Mouse (Mus musculus) neural tube, embryonic 11.5 days (tissue): ENCODE measurements around the gene Rbm47. TPM values are rescaled to one million over a fixed set of nuclear protein-coding genes. Genes with fewer than 3 reads are reported as not detected.
"Not testable (repeated sequence)": the region's sequence is repeated elsewhere in the genome, so short reads cannot be mapped to it uniquely, and the experiment has no call there.

Experiments
- ATAC-seq: fragments of 200-750 bp; cut with Nextera tagmentation; 2 replicates; pipeline ENCODE4 v1.8.0; 2017; ENCODE audit warnings: moderate number of reproducible peaks, mild to moderate bottlenecking, moderate TSS enrichment, moderate library complexity; ENCODE audit not compliant: insufficient read depth, low FRiP score, low TSS enrichment
- DNase-seq: peaks from one replicate; pipeline ENCODE4 v3.0.0-alpha.2; 2015; ENCODE audit warnings: low spot score
- H3K27ac ChIP-seq: fragments of 300-500 bp; sonication (generic); 2 replicates; pipeline ENCODE4 v1.5.1; 2014; ENCODE audit warnings: low read depth, mild to moderate bottlenecking, low read length
- H3K27me3 ChIP-seq: fragments of 300-500 bp; sonication (generic); 2 replicates; pipeline ENCODE4 v1.6.1; 2014; ENCODE audit warnings: mild to moderate bottlenecking, low read length, mixed read lengths; ENCODE audit not compliant: control insufficient read depth, insufficient read depth
- H3K36me3 ChIP-seq: fragments of 300-500 bp; sonication (generic); 2 replicates; pipeline ENCODE4 v1.6.1; 2014; ENCODE audit warnings: mild to moderate bottlenecking, low read length, moderate library complexity, mixed read lengths; ENCODE audit not compliant: control insufficient read depth, insufficient read depth
- H3K4me1 ChIP-seq: fragments of 300-500 bp; sonication (generic); 2 replicates; pipeline ENCODE4 v1.6.1; 2014; ENCODE audit warnings: low read length, mixed read lengths; ENCODE audit not compliant: control insufficient read depth, insufficient read depth
- H3K4me2 ChIP-seq: fragments of 300-500 bp; sonication (generic); 2 replicates; pipeline ENCODE4 v1.6.1; 2014; ENCODE audit warnings: low read depth, mild to moderate bottlenecking, moderate library complexity
- H3K4me3 ChIP-seq: fragments of 300-500 bp; sonication (generic); 2 replicates; pipeline ENCODE4 v1.5.1; 2014; ENCODE audit warnings: low read depth, low read length
- H3K9ac ChIP-seq: fragments of 300-500 bp; sonication (generic); 2 replicates; pipeline ENCODE4 v1.6.1; 2014; ENCODE audit warnings: mild to moderate bottlenecking, low read length
- H3K9me3 ChIP-seq: fragments of 300-500 bp; sonication (generic); 2 replicates; pipeline ENCODE4 v1.6.1; 2016; ENCODE audit warnings: low read length; ENCODE audit not compliant: control insufficient read depth
- WGBS: fragments of 180-500 bp; shearing (Covaris S2); extraction: QIAGEN DNeasy Blood & Tissue Kit; methylation state at CpG from one replicate; pipeline ENCODE4 v1.1.7; 2014; 5-methylcytosine and 5-hydroxymethylcytosine counted together
- polyA plus RNA-seq: library from polyadenylated mRNA; unstranded; fragments of >200 nt; fragmentation: Nextera tagmentation; extraction: Ambion mirVana; gene quantifications from 2 replicates; pipeline ENCODE4 v1.2.1, GENCODE M21; 2014

Rbm47 gene
- polyA plus RNA-seq, 1 experiment from 2014 or later = 1.9 TPM

DNA sequence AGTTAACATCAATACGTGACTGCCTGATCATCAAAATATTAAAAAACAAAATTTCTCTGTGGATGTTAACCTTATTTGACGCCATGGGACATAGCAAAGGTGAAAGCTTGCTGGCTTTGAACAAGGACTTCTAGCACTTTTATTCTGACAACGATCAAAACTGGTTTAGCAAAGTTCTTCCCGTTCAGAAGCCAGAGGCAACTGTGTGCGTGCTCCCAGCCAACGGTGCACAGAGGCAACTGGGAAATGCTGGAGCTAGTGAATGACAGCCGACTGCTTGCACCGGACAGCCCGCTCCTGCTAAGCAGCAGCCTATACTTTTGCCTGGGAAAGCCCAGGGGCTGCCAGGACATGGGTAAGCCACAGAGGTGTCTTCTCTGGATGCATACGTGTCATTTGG is 22.4 kb upstream of the Rbm47 start:
- ATAC-seq (no peak), DNase-seq (no peak)
- Histone ChIP-seq H3K27me3 (no peaks in the 10 kb centered on the region), H3K4me1 (no peaks in the 10 kb centered on the region), H3K9ac (no peak overlapping the region), H3K4me3 (no peak overlapping the region), H3K9me3 (no peaks in the 10 kb centered on the region), H3K4me2 (no peak overlapping the region), H3K36me3 (no peaks in the 10 kb centered on the region), H3K27ac (no peak overlapping the region)
- 88% methylated on average over 10 of the region's 10 CpGs for WGBS

GRCm38 (mm10) chr5:66193218-66193846 is 20.4 kb upstream of the Rbm47 start:
- ATAC-seq (no peak), DNase-seq (no peak)
- Histone ChIP-seq H3K27ac (no peak overlapping the region), H3K9me3 (no peaks in the 10 kb centered on the region), H3K36me3 (no peaks in the 10 kb centered on the region), H3K4me3 (no peak overlapping the region), H3K4me2 (no peak overlapping the region), H3K4me1 (no peaks in the 10 kb centered on the region), H3K27me3 (no peaks in the 10 kb centered on the region), H3K9ac (no peak overlapping the region)
- WGBS = 91% methylated on average over 11 of the region's 11 CpGs

DNA sequence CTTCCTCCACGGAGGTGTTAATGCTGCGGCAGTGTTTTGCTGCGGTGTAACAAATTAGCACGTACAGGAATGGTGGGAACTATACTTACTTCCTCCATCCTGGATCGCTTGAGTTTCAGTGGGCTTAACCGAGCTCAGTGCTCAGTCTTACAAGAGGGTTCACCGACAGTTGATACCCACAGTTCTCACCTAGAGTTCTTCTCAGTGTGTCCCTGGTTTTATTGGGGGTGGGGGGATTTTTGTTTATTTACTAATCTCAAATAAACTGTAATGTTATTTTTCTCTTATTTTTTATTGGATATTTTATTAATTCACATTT is 18.2 kb upstream of the Rbm47 start:
- DNase-seq (no peak), ATAC-seq (no peak)
- H3K27ac ChIP-seq = no peak overlapping the region
- no peak overlapping the region for H3K4me2 ChIP-seq
- WGBS = 82% methylated on average over 7 of the region's 7 CpGs
- no peak overlapping the region for H3K9ac ChIP-seq
- H3K9me3 ChIP-seq = no peaks in the 10 kb centered on the region
- H3K4me1 ChIP-seq = no peaks in the 10 kb centered on the region
- H3K4me3 ChIP-seq = no peak overlapping the region
- H3K36me3 ChIP-seq = no peaks in the 10 kb centered on the region
- no peaks in the 10 kb centered on the region for H3K27me3 ChIP-seq

GRCm38 (mm10) chr5:66190481-66191184 is 17.7 kb upstream of the Rbm47 start:
- no peak for DNase-seq
- no peaks in the 10 kb centered on the region for H3K36me3 ChIP-seq
- no peak for ATAC-seq
- no peaks in the 10 kb centered on the region for H3K9me3 ChIP-seq
- H3K4me1 ChIP-seq = no peaks in the 10 kb centered on the region
- H3K27me3 ChIP-seq = no peaks in the 10 kb centered on the region
- H3K4me3 ChIP-seq = no peak overlapping the region
- H3K4me2 ChIP-seq = no peak overlapping the region
- no peak overlapping the region for H3K27ac ChIP-seq
- 89% methylated on average over 16 of the region's 16 CpGs for WGBS
- no peak overlapping the region for H3K9ac ChIP-seq

DNA sequence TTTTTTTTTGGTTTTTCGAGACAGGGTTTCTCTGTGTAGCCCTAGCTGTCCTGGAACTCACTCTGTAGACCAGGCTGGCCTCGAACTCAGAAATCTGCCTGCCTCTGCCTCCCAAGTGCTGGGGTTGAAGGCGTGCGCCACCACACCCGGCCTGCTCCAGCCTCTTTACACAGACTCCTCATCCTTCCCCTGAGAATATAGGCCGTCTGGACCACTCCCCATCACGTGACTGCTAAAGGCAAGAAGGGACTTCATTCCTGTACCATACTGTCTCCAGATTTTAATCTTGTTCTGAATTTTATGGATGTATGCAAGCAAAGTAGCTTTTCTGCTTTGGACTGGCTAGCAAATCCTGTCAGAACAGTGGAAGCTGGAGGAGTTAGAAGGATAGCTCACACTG is 15.7 kb upstream of the Rbm47 start:
- not testable (repeated sequence) for H3K27me3 ChIP-seq, H3K4me1 ChIP-seq, H3K9ac ChIP-seq, H3K27ac ChIP-seq, H3K36me3 ChIP-seq, H3K4me3 ChIP-seq, H3K9me3 ChIP-seq, ATAC-seq, DNase-seq, H3K4me2 ChIP-seq
- WGBS = 91% methylated on average over 6 of the region's 7 CpGs

- no peak overlapping the region for H3K4me3 ChIP-seq
- no peak overlapping the region for H3K9ac ChIP-seq
- no peaks in the 10 kb centered on the region for H3K9me3 ChIP-seq
- no peak overlapping the region for H3K27ac ChIP-seq
- DNase-seq = no peak
- H3K4me2 ChIP-seq = no peak overlapping the region
- no peaks in the 10 kb centered on the region for H3K27me3 ChIP-seq
- H3K36me3 ChIP-seq = no peaks in the 10 kb centered on the region
- 90% methylated on average over 3 of the region's 3 CpGs for WGBS
- ATAC-seq = no peak
- H3K4me1 ChIP-seq = no peaks in the 10 kb centered on the region
Measured at GRCm38 (mm10) chr5:66182156-66182555, 9.2 kb upstream of the Rbm47 start.

DNA sequence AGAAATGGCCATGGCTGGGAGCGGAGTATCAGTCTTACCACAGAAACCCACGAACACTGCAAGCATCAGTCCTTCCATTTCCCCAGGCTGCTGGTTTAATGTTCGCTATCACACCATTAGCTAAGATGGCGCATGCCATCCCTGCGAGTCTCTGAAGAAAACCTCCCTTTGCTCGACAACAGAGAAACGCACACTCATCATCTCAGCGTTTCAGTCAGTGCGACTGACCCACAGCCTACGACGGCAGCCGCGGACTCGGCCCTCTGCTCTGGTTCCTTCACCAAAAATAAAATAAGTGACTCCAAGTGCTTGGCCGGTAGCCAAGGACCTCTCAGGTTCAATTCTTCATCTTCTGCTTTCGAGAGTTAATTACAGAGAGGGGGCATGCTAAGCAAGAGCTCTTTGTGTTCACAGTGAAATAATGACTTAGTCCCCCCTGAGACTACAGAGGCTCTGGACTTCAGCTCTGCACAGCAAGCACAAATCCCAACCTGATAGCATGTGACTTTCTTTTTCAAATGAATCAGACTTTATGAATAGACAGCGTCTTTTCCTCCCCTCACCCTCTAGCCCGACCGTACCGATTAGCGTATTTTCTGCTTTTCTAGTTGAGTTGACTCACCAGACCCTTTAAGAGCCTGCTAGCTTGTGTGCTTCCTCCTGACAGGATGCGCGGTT is 1.4 kb upstream of the Rbm47 start:
- WGBS = 75% methylated on average over 23 of the region's 23 CpGs
- DNase-seq (peak; percentile 44), ATAC-seq (no peak)
- no peak overlapping the region for H3K4me3 ChIP-seq
- H3K4me1 ChIP-seq = no peaks in the 10 kb centered on the region
- no peaks in the 10 kb centered on the region for H3K27me3 ChIP-seq
- no peaks in the 10 kb centered on the region for H3K36me3 ChIP-seq
- no peak overlapping the region for H3K9ac ChIP-seq
- H3K27ac ChIP-seq = no peak overlapping the region
- H3K9me3 ChIP-seq = no peaks in the 10 kb centered on the region
- H3K4me2 ChIP-seq = no peak overlapping the region

DNA sequence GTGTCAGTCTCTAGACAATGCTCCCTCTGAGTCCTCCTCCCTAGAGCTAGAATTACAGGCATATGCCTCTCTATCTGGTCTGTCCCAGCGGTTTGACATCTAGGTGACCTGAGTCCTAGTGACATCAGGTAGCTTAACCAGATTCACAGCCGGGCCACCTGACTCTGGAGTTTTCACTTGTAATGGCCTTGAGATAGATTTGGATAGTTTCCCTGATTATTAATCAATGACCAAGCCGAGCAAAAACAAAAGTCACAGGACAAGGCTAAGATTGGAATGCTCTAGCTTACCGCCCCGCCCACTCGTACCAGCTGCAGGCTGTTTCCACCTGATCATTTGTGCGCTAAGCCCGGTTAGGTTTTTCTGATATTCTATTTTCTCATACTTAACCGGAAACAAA is 2.3 kb downstream of the Rbm47 start:
- H3K36me3 ChIP-seq = no peaks in the 10 kb centered on the region
- no peaks in the 10 kb centered on the region for H3K4me1 ChIP-seq
- no peaks in the 10 kb centered on the region for H3K9me3 ChIP-seq
- ATAC-seq (no peak), DNase-seq (no peak)
- H3K4me2 ChIP-seq = no peak overlapping the region
- no peak overlapping the region for H3K4me3 ChIP-seq
- no peak overlapping the region for H3K9ac ChIP-seq
- H3K27me3 ChIP-seq = no peaks in the 10 kb centered on the region
- WGBS = 89% methylated on average over 9 of the region's 9 CpGs
- no peak overlapping the region for H3K27ac ChIP-seq

- H3K27ac ChIP-seq = no peak overlapping the region
- no peaks in the 10 kb centered on the region for H3K4me1 ChIP-seq
- H3K36me3 ChIP-seq = no peaks in the 10 kb centered on the region
- no peak overlapping the region for H3K4me3 ChIP-seq
- H3K9me3 ChIP-seq = no peaks in the 10 kb centered on the region
- 83% methylated on average over 2 of the region's 2 CpGs for WGBS
- no peak overlapping the region for H3K9ac ChIP-seq
- no peak overlapping the region for H3K4me2 ChIP-seq
- no peaks in the 10 kb centered on the region for H3K27me3 ChIP-seq
- no peak for ATAC-seq
- DNase-seq = no peak
Measured at GRCm38 (mm10) chr5:66169099-66169485, 3.8 kb downstream of the Rbm47 start.
